Mouse (Mus musculus): ENCODE measurements around the gene Clstn2.

The Clstn2 gene

DNA sequence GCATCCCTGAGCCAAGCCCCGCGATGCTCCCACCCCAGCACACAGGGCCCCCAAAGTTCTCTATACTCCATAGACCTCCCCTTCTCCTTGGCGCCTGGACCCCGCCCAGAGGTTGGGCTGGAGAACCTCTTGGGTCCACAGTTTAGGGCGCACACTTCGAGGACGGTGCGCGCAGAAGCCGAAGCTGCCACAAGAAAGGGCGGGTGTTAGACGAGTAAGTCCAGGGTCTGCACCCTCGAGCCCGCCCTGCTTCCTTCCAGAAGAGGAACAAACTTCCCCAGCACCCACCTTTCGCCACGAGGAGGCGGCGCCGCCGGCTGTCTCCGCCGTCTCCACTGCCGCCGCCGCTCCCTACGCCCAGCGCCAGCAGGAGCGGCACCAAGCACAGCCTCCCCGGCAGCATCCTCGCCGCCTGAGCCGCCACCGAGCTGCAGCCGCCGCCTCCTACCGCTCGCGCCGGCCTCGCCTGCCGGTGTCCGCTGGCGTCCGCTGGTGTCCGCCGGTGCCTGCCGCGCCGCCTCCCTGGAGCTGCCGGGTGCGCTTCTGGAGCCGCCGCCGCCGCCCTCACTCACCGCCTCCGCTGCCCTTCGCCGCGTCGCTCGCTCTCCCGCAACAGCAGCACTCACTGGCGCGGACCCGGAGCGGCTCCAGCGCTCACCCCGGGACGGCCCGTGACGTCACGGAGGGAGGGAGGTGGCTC lies at the start of gene Clstn2:
Gene Clstn2, minus strand, starts transcription at position 609 of the 700 bp plus-strand sequence.
- no peak for TF ChIP-seq GATA4 (IDR thresholded peaks at IDR 0.05; ENCODE audit: insufficient replicate concordance, low read length)

DNA sequence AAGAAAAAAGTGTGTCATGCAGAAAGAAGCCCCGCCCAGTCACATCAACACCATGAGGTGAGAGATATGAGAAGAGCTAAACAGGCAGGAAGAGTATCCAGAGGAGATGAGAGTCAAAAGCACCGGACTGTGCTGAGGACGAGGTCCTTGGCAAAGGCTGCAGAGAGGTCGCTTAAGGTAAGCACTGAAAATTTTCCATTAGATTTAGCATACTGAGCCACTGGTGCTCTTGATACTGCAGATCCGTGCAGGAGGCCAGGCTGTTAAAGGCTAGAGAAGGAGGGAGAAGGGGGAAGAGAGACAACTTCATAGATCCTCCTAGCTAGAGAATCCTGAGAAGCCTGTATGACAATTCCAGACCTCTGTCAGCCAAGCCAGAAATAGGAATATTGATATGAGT lies 34.8 kb upstream of the Clstn2 start:
- TF ChIP-seq GATA4 (IDR thresholded peaks at IDR 0.05; ENCODE audit: insufficient replicate concordance, low read length): no peak

DNA sequence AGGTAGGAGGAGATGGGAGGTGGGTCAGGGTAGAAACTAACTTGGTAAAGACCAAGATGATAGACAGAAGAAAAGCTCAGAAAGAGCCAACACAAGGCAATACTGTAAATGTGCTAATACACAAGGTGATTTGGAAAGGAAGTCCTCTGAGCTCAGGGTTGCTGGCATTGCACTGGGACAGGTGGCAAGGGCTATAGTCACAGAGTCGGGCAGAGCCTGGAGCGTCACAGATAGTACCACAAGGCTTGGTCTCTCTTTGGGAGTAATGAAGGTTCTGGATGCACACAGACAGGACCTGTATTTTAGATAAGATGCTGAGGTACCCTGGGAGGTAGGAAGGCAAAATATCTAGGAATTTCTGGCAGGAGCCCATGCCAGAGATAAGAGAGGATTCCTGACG lies 28.7 kb upstream of the Clstn2 start:
- TF ChIP-seq GATA4 (IDR thresholded peaks at IDR 0.05; ENCODE audit: insufficient replicate concordance, low read length): no peak

DNA sequence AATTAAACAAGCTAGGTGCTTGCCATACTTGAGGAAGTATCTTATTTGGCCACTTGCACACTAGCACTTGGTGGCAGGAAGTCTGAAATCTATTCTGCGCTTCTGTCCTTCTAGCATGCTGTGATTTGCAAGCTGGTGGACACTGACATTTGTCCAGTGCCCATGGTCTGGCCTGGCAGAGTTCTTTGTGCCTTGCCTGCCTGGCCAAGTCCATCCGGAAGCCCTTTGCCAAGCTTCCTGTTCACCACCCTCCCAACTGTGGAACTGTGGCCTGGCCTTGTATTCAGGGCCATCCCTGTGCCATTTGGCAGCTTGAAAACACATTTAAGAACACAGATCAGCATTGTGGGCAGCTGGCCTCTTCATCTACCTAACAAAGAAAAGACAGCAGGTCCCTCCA lies 24.3 kb upstream of the Clstn2 start:
- no peak for TF ChIP-seq GATA4 (IDR thresholded peaks at IDR 0.05; ENCODE audit: insufficient replicate concordance, low read length)

DNA sequence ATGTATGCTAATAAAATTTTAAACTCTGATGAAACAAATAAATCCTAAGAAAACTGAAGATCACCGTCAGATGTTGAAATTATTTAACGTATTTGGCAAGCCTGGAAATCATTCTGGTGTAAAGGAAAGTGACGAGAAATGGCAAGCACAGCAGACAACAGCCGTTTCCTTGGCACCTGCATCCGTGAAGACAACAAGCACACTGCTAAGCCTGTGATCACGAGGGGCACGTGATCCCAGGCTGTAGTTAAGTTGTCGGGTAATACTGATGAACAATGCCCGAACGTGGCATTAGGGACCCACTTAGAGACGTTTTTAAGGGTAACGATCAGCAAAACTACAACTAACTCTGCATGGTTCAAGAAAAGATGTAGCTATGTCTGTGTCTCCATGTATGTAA lies 18.4 kb upstream of the Clstn2 start:
- no peak for TF ChIP-seq GATA4 (IDR thresholded peaks at IDR 0.05; ENCODE audit: insufficient replicate concordance, low read length)

DNA sequence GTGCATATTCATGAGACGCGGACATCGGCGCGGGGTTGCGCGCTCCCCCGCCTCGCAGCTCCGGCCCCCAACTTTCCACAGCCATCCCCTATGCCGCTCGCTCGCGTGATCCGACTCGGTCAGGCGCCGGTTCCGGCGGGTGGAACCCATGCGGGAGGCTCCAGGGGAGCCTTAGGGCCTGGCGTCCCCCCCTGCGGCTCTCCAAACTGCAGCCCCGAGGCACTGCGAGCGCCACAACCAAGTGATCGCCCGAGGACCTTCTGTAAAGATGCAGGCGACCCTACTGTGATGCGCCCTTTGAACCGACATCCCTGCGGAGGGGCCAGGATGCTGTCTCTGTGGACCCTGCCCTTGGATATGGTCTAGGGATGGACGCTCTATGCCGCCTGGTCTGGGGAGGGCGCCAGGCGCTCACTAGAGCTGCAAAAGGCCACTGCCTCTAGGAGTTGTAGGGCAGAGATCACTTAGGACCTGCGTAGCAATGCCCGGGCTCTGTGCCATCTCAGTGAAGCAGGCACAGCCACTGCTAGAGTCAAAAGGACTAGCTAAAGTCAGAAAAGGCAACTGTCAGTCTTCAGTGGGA lies 383 bp upstream of the Clstn2 start:
- TF ChIP-seq GATA4 (IDR thresholded peaks at IDR 0.05; ENCODE audit: insufficient replicate concordance, low read length): no peak

DNA sequence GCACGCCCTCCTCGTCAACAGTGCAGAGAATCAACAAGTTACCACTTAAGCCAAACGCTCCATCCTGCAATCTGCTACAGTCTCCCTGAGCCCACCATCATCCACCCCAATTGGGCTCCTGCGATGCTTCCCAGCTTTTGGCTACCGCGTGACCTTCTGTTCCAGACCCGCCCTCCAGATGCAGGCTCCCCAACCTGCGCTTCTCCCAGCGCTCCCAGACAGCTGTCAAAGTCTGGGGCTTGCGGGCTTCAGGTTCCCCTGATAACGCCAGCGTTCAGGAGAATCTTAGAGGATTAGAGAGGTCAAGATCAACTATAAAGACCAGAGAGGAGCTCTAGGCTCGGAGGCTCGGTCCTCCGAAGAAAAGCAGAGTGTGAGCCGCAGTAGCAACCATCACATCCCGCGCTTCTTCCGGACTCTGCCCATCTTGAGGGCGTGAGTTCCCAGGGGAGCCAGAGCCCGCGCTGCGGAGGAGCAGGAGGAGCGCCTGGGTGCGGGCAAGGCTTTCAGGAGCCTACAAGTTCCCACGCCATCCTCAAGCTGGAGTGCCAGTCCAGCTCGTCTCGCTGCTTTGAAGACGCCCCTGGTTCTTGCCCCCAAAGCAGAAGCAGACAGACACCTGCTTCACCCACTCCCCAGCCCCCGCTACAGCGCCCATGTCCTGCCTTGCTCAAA lies 946 bp downstream of the Clstn2 start:
- TF ChIP-seq GATA4 (IDR thresholded peaks at IDR 0.05; ENCODE audit: insufficient replicate concordance, low read length): no peak

DNA sequence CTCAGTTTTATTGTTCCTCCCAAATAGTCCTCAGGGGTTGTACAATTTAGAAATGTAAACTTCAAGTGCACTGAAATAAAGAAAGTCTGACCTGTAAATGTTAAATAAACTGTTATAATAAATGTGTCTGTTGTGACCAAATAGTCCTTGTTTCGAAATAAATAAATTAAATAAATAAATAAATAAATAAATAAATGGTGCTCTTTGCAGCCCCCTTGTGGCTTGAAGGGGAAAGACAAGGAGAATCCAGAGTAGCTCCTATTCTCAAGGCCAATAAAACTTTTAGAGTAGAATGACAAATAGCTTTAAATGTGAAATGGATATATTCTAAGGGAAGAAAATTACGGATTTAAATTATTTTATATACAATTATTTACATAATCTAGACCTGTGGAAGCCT lies 2.3 kb downstream of the Clstn2 start:
- TF ChIP-seq GATA4 (IDR thresholded peaks at IDR 0.05; ENCODE audit: insufficient replicate concordance, low read length): no peak

DNA sequence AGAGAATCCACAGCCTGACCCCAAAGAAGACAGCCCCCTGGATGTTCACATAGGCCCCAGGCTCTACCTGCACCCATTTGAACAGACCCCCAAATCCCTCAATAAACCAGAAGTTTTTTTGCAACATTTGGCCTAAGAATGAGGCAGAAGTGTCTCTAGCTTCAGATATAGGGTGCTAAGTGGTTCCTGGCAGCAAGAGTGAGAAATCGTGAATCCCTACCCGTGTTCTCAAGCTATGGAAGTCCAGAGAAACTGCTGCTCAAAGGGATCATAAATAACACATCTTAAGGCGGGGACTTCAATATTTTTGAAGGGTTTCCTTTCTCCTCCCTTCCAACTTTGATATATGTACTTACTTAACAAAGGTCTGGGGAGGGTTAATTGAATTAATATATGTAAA lies 7.4 kb downstream of the Clstn2 start:
- TF ChIP-seq GATA4 (IDR thresholded peaks at IDR 0.05; ENCODE audit: insufficient replicate concordance, low read length): no peak

DNA sequence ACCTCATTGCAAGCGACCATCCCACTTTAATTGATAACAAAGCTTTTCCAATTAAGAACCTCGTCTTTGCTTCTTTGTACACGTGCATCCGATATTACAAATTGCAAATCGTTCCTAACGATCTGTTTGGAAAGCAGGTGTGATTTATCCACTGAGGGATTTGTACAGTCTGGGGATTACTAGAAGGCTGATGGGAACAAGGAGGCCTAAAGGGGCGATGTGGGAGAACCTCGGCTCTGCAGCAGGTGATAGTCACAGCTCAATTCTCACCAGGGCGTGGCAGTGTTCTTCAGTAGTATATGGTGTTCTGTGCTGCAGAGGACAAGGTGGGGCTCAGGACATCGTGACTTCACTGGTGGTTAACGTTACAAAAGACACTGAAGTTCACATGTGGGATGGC lies 9.9 kb downstream of the Clstn2 start:
- TF ChIP-seq GATA4 (IDR thresholded peaks at IDR 0.05; ENCODE audit: insufficient replicate concordance, low read length): no peak

DNA sequence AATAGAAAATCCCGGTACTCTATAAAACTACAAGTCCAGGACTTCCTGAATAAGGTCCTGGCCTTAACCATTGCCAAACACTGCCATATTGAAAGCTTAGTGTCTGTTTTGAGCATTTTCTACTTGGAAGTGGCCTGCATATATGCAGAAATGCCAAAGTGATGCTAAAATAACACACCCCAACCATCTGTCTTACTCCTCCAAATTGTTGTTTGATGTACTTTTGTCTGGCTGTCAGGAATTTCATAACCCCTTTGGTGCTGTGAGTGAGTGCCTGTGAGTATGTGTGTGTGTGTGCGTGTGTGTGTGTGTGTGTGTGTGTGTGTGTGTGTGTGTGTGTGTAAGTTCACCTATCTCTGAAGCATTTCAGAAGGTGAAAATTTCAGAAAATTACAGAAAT lies 13.1 kb downstream of the Clstn2 start:
- no peak for TF ChIP-seq GATA4 (IDR thresholded peaks at IDR 0.05; ENCODE audit: insufficient replicate concordance, low read length)

DNA sequence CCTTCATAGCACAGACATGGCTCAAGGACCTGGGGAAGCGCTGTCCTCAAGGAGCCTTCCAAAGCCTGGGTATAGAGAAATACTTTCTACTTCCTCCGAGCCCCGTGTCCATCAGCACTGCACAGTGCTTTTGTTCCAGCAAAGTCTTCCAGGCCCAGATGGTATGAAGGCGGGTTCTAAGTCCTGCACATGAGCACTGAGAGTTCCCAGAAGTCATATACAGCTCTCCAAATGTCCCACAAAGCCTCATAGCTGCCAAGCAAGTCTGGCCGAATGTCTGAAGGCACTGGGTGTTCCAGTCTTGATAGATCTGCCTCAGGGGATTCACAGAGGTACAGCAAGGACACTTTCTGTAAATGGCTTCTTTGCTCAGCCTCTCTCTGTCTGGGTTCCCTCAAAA lies 14.3 kb downstream of the Clstn2 start:
- TF ChIP-seq GATA4 (IDR thresholded peaks at IDR 0.05; ENCODE audit: insufficient replicate concordance, low read length): no peak

DNA sequence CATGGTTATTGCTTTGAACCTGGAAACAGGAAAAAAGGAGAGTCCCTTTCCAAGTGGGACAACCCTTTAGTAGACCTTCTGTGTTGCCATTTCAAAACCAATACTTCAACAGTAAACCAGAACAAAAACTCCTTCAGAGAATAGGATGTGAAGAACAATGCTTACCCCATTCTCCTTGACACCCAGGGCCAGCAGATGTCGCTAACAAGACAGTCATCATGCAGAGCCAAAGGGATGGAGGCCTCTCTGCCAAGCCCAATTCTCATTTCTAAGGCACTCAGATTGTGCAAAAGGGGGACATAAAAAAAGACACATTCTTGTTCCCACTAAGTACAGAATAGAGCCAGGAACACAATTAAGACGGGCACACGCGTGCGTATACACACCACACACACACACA lies 16.4 kb downstream of the Clstn2 start:
- TF ChIP-seq GATA4 (IDR thresholded peaks at IDR 0.05; ENCODE audit: insufficient replicate concordance, low read length): no peak

DNA sequence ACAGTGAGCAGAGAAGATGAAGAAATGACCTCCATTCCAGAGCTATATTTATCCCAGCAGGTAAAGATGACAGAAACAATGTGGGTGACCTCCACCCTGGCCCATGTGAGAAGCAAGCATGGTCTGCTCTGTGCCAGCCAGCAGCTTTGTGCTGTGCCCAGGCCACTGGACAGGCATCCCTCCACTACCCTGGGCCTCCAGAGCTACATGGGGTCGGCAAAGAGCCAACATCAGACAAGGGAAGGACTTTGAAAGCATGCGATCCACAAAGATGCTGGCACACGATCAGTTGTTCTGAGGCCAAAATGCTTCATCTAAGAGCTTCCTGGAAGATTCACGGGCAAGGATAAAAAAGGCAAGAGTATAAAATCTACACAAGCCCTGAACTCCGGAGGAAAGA lies 36.6 kb downstream of the Clstn2 start:
- TF ChIP-seq GATA4 (IDR thresholded peaks at IDR 0.05; ENCODE audit: insufficient replicate concordance, low read length): no peak

DNA sequence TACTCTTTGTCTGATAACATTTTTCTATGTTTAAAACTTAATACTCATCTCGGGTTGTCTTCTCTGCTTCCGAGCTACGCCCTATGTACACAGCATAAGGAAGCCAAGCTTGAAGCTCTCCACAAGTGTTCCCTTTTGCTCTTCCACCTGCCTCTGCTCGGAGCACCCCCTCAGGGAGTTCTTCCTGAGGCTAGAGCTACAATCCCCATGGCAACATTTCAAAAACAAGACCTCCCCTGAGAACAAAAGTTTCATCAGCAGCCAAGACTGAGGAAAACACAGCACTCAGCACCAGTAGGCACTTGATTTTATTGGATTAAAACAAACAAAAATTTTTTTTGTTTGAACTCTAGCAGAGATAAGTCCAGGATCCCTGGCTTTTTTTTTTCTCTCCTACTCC lies 37.3 kb downstream of the Clstn2 start:
- TF ChIP-seq GATA4 (IDR thresholded peaks at IDR 0.05; ENCODE audit: insufficient replicate concordance, low read length): no peak

DNA sequence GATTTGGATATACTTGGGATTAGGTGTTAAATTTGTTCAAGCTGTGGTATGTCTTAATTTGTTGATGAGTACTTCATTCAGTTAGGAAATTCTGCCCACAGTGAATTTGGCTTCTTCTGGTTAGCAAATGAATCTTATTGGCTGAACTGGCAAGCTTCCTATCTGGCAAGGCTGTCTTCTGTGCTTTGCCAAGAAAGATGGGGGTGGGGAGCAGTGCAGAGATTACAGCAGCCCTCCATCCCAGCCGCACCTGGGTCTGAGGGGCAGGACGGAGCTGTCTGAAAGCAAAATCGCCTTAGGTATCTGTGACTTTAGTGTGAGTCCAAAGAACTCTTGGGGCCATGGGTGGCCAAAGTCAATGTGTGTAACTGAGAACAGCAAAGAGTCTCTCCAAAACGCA lies 40.9 kb downstream of the Clstn2 start:
- no peak for TF ChIP-seq GATA4 (IDR thresholded peaks at IDR 0.05; ENCODE audit: insufficient replicate concordance, low read length)
